Comparison of ENCODE assay signal across 24 mouse cellular contexts in the genomic region with DNA sequence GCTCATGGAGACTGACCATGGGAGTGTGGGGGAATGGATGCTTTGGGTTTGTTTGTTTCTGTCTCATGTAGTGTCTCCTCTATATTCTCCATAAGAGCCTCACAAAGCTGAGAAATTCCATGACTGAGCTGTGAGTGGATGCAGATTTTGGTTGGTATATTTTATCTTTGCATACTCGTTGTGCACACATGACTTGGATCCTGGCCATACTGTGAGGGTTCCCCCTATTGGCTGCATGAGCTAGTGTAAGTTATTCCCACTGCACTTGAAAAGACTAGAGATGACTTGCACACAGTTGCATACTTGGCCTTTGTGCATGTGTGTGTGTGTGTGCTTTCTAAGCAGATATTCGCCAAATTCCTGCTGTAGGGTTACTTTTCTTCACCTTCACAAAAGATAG. TPM values are rescaled to one million over a fixed set of nuclear protein-coding genes. Genes with fewer than 3 reads are reported as not detected.
DNase-seq lines count a peak whose midpoint lies in the region; ATAC-seq and TF ChIP-seq lines count a peak whose summit lies in the region.
"Had no signal": no experiment of that assay in that cellular context is flagged by ENCODE, and none has a peak within 500 bp of the region (broad histone marks: within the 10 kb centered on the region; RNA-seq: fewer than 3 reads in every experiment).

No protein-coding gene starts in this region.

- H3K4me2 ChIP-seq in hindbrain, postnatal 0 days (ENCODE audit: low read depth, low read length): no peak overlapping the region
- no peak overlapping the region for H3K4me2 ChIP-seq in hindbrain, embryonic 16.5 days (ENCODE audit: low read length)
- H3K4me2 ChIP-seq in lung, postnatal 0 days (replicated peaks; ENCODE audit: low read depth, low read length): no peak overlapping the region
- H3K4me2 ChIP-seq: hindbrain, embryonic 14.5 days; intestine, embryonic 15.5 days; neural tube, embryonic 13.5 days had no signal

- H3K9ac ChIP-seq in hindbrain, postnatal 0 days (replicated peaks; ENCODE audit: low read length): no peak overlapping the region
- H3K9ac ChIP-seq in hindbrain, embryonic 16.5 days (ENCODE audit: low read depth, low read length): no peak overlapping the region
- no peak overlapping the region for H3K9ac ChIP-seq in lung, postnatal 0 days (replicated peaks; ENCODE audit: low read depth)
- H3K9ac ChIP-seq: hindbrain, embryonic 14.5 days; intestine, embryonic 15.5 days; liver, embryonic 14.5 days; neural tube, embryonic 13.5 days had no signal

- no peaks in the 10 kb centered on the region for H3K36me3 ChIP-seq in hindbrain, postnatal 0 days (ENCODE audit: insufficient read depth, low read length)
- no peaks in the 10 kb centered on the region for H3K36me3 ChIP-seq in hindbrain, embryonic 16.5 days (ENCODE audit: control insufficient read depth, insufficient read depth, low read length)
- H3K36me3 ChIP-seq in lung, postnatal 0 days (ENCODE audit: insufficient read depth, low read length): no peaks in the 10 kb centered on the region
- H3K36me3 ChIP-seq: intestine, embryonic 15.5 days; neural tube, embryonic 13.5 days had no signal

- H3K4me1 ChIP-seq in cerebellum, adult 2 months (ENCODE audit: control insufficient read depth, insufficient read depth, low read length): peaks cover 10% of the 10 kb centered on the region
- peaks cover 18% of the 10 kb centered on the region; the same call in 1 of the 2 replicates for H3K4me1 ChIP-seq in hindbrain, postnatal 0 days (ENCODE audit: insufficient read depth, low read length)
- no peaks in the 10 kb centered on the region; the same call in 1 of the 2 replicates for H3K4me1 ChIP-seq in hindbrain, embryonic 16.5 days (ENCODE audit: control insufficient read depth, insufficient read depth, low read depth, low read length)
- H3K4me1 ChIP-seq in lung, postnatal 0 days (ENCODE audit: insufficient read depth, low read depth, low read length): 0 out of 2 replicates have a peak, but pooled peaks cover 3% of the 10 kb centered on the region
- H3K4me1 ChIP-seq: intestine, embryonic 15.5 days had no signal

- H3K9me3 ChIP-seq in hindbrain, postnatal 0 days (ENCODE audit: low read length): no peaks in the 10 kb centered on the region
- H3K9me3 ChIP-seq in hindbrain, embryonic 16.5 days (ENCODE audit: control insufficient read depth, low read length): no peaks in the 10 kb centered on the region
- H3K9me3 ChIP-seq in lung, postnatal 0 days (ENCODE audit: low read length): no peaks in the 10 kb centered on the region
- H3K9me3 ChIP-seq: intestine, embryonic 15.5 days; neural tube, embryonic 13.5 days had no signal

- ATAC-seq in hindbrain, postnatal 0 days: no peak
- no peak for ATAC-seq in hindbrain, embryonic 16.5 days
- no peak for ATAC-seq in lung, postnatal 0 days
- no peak for ATAC-seq in megakaryocyte progenitor cell, adult 5-6 weeks (replicated peaks; ENCODE audit: poor library complexity)
- ATAC-seq: forebrain, embryonic 14.5 days; intestine, embryonic 15.5 days had no signal

- no peak overlapping the region for H3K4me3 ChIP-seq in cerebellum, adult 2 months (replicated peaks; ENCODE audit: insufficient read depth, low read depth, low read length)
- H3K4me3 ChIP-seq in hindbrain, postnatal 0 days (ENCODE audit: low read length): no peak overlapping the region
- no peak overlapping the region for H3K4me3 ChIP-seq in hindbrain, embryonic 16.5 days (ENCODE audit: low read length)
- H3K4me3 ChIP-seq in lung, postnatal 0 days (ENCODE audit: low read depth, low read length): no peak overlapping the region
- H3K4me3 ChIP-seq: intestine, embryonic 15.5 days; myocyte; neural tube, embryonic 13.5 days had no signal

- 70% methylated on average over 2 of the region's 2 CpGs for WGBS in cerebellum, adult 2 months
- WGBS in hindbrain, postnatal 0 days: 83% methylated on average over 2 of the region's 2 CpGs
- 70% methylated on average over 2 of the region's 2 CpGs for WGBS in hindbrain, embryonic 16.5 days
- WGBS in lung, postnatal 0 days: 49% methylated on average over 2 of the region's 2 CpGs

- no peak for DNase-seq in cerebellum, adult 2 months
- no peak for DNase-seq in cerebellum, adult 11 months
- DNase-seq in hindbrain, postnatal 0 days (ENCODE audit: low spot score): no peak
- no peak for DNase-seq in lung, postnatal 0 days (ENCODE audit: low spot score)
- DNase-seq in lung, adult 18-20 months: no peak
- DNase-seq: cerebellum, adult 11-12 months; heart, postnatal 4 days; kidney, adult 8-10 months; kidney, postnatal 25 days; lung, postnatal 10 days; midbrain, embryonic 14.5 days; retina, postnatal 1 day; thymus, postnatal 36 days had no signal

- no peak overlapping the region for H3K27ac ChIP-seq in cerebellum, adult 2 months (ENCODE audit: insufficient read depth, low read length)
- H3K27ac ChIP-seq in hindbrain, postnatal 0 days: no peak overlapping the region
- H3K27ac ChIP-seq in hindbrain, embryonic 16.5 days (ENCODE audit: low read depth, low read length): no peak overlapping the region
- no peak overlapping the region for H3K27ac ChIP-seq in lung, postnatal 0 days (ENCODE audit: low read length)
- H3K27ac ChIP-seq: hindbrain, embryonic 14.5 days; intestine, embryonic 15.5 days; liver, embryonic 14.5 days; neural tube, embryonic 13.5 days had no signal

- no peaks in the 10 kb centered on the region for H3K27me3 ChIP-seq in cerebellum, adult 2 months (ENCODE audit: control insufficient read depth, insufficient read depth, low read length)
- no peaks in the 10 kb centered on the region for H3K27me3 ChIP-seq in hindbrain, postnatal 0 days (ENCODE audit: insufficient read depth, low read length)
- no peaks in the 10 kb centered on the region for H3K27me3 ChIP-seq in hindbrain, embryonic 16.5 days (replicated peaks; ENCODE audit: control insufficient read depth, insufficient read depth, low read length)
- no peaks in the 10 kb centered on the region for H3K27me3 ChIP-seq in lung, postnatal 0 days (replicated peaks; ENCODE audit: insufficient read depth, low read length)
- H3K27me3 ChIP-seq: intestine, embryonic 15.5 days; neural tube, embryonic 13.5 days had no signal

- peak; percentile 7; the same call in 1 of the 2 replicates for TF ChIP-seq CTCF in cerebellum, adult 2 months (IDR thresholded peaks at IDR 0.05; ENCODE audit: borderline replicate concordance, insufficient read depth, low read depth, low read length)
- TF ChIP-seq CTCF in hindbrain, postnatal 0 days (IDR thresholded peaks at IDR 0.05; ENCODE audit: low read depth): peak; percentile 38
- peak; percentile 39 for TF ChIP-seq CTCF in lung, postnatal 0 days (IDR thresholded peaks at IDR 0.05)

- no peak for TF ChIP-seq POLR2A in cerebellum, adult 2 months (IDR thresholded peaks at IDR 0.05; ENCODE audit: borderline replicate concordance, insufficient read depth, low read length)

- no peak for TF ChIP-seq EP300 in lung, postnatal 0 days (IDR thresholded peaks at IDR 0.05)

RNA-seq across cellular contexts. Expression of a gene that starts 40.4 kb away (rescaled TPM):
- polyA plus RNA-seq in cerebellum, adult 2 months (2012; rRNA removed): 12.4 and 13.4 TPM in 2 replicates
- total RNA-seq in hindbrain, postnatal 0 days (2014; rRNA removed): 73.1 and 83.1 TPM in 2 replicates
- polyA plus RNA-seq in hindbrain, postnatal 0 days (2015; fragmentation: Nextera tagmentation; extraction: Ambion mirVana): 93.7 and 101 TPM in 2 replicates
- 75.9 and 87.1 TPM in 2 replicates for polyA plus RNA-seq in hindbrain, embryonic 16.5 days (2015; fragmentation: Nextera tagmentation; extraction: Ambion mirVana)
- polyA plus RNA-seq in lung, postnatal 0 days (2015; fragmentation: Nextera tagmentation; extraction: Ambion mirVana): 139 and 148 TPM in 2 replicates
- total RNA-seq in megakaryocyte progenitor cell, adult 5-6 weeks (2015): not detected in 2 replicates
- total RNA-seq in megakaryocyte progenitor cell, adult 5-6 weeks (2017): not detected in 2 replicates
- total RNA-seq: granulocyte monocyte progenitor cell, adult 5-6 weeks; megakaryocyte-erythroid progenitor cell, adult 5-6 weeks had no signal
- polyA plus RNA-seq: spleen, adult 2 months had no signal
